Mouse (Mus musculus) neural tube, embryonic 11.5 days (tissue): Measurements from ENCODE around the gene Tbc1d9b. TPM values are rescaled to one million over a fixed set of nuclear protein-coding genes. Genes with fewer than 3 reads are reported as not detected.
"Not testable (repeated sequence)": the region's sequence is repeated elsewhere in the genome, so short reads cannot be mapped to it uniquely, and the experiment has no call there.

Experiments
- ATAC-seq: fragments of 200-750 bp; cut with Nextera tagmentation; 2 replicates; pipeline ENCODE4 v1.8.0; 2017; ENCODE audit warnings: moderate number of reproducible peaks, mild to moderate bottlenecking, moderate TSS enrichment, moderate library complexity; ENCODE audit not compliant: insufficient read depth, low FRiP score, low TSS enrichment
- DNase-seq: peaks from one replicate; pipeline ENCODE4 v3.0.0-alpha.2; 2015; ENCODE audit warnings: low spot score
- H3K27ac ChIP-seq: fragments of 300-500 bp; sonication (generic); 2 replicates; pipeline ENCODE4 v1.5.1; 2014; ENCODE audit warnings: low read depth, mild to moderate bottlenecking, low read length
- H3K27me3 ChIP-seq: fragments of 300-500 bp; sonication (generic); 2 replicates; pipeline ENCODE4 v1.6.1; 2014; ENCODE audit warnings: mild to moderate bottlenecking, low read length, mixed read lengths; ENCODE audit not compliant: control insufficient read depth, insufficient read depth
- H3K36me3 ChIP-seq: fragments of 300-500 bp; sonication (generic); 2 replicates; pipeline ENCODE4 v1.6.1; 2014; ENCODE audit warnings: mild to moderate bottlenecking, low read length, moderate library complexity, mixed read lengths; ENCODE audit not compliant: control insufficient read depth, insufficient read depth
- H3K4me1 ChIP-seq: fragments of 300-500 bp; sonication (generic); 2 replicates; pipeline ENCODE4 v1.6.1; 2014; ENCODE audit warnings: low read length, mixed read lengths; ENCODE audit not compliant: control insufficient read depth, insufficient read depth
- H3K4me2 ChIP-seq: fragments of 300-500 bp; sonication (generic); 2 replicates; pipeline ENCODE4 v1.6.1; 2014; ENCODE audit warnings: low read depth, mild to moderate bottlenecking, moderate library complexity
- H3K4me3 ChIP-seq: fragments of 300-500 bp; sonication (generic); 2 replicates; pipeline ENCODE4 v1.5.1; 2014; ENCODE audit warnings: low read depth, low read length
- H3K9ac ChIP-seq: fragments of 300-500 bp; sonication (generic); 2 replicates; pipeline ENCODE4 v1.6.1; 2014; ENCODE audit warnings: mild to moderate bottlenecking, low read length
- H3K9me3 ChIP-seq: fragments of 300-500 bp; sonication (generic); 2 replicates; pipeline ENCODE4 v1.6.1; 2016; ENCODE audit warnings: low read length; ENCODE audit not compliant: control insufficient read depth
- WGBS: fragments of 180-500 bp; shearing (Covaris S2); extraction: QIAGEN DNeasy Blood & Tissue Kit; methylation state at CpG from one replicate; pipeline ENCODE4 v1.1.7; 2014; 5-methylcytosine and 5-hydroxymethylcytosine counted together
- polyA plus RNA-seq: library from polyadenylated mRNA; unstranded; fragments of >200 nt; fragmentation: Nextera tagmentation; extraction: Ambion mirVana; gene quantifications from 2 replicates; pipeline ENCODE4 v1.2.1, GENCODE M21; 2014

Tbc1d9b gene
- polyA plus RNA-seq, 1 experiment from 2014 or later = 34.7 TPM

DNA sequence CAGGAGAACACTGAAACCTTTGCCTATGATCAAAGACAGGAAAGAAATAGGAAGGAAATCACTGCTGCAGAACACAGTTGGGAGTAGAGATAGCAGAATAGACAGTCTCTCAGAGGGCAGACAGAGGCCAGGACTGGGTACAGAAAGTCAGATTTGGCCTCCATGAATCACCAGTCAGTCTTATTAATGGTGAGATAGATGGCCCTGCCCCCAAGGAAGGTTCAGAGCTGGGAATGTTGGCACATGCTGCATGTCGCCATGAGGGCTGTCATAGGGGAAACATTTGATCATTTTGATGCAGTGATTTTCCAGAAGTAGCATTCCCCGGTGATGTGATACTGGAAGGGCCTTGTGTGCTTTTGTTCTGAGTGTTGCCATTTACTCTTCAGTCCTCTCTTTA, 31.5 kb upstream of the Tbc1d9b start:
- no peaks in the 10 kb centered on the region for H3K27me3 ChIP-seq
- H3K4me1 ChIP-seq = no peaks in the 10 kb centered on the region
- H3K9me3 ChIP-seq = no peaks in the 10 kb centered on the region
- DNase-seq (no peak), ATAC-seq (no peak)
- H3K4me3 ChIP-seq = no peak overlapping the region
- H3K27ac ChIP-seq = no peak overlapping the region
- H3K9ac ChIP-seq = no peak overlapping the region
- H3K36me3 ChIP-seq = no peaks in the 10 kb centered on the region; the same call in 1 of the 2 replicates
- H3K4me2 ChIP-seq = no peak overlapping the region
- 82% methylated on average over 2 of the region's 2 CpGs for WGBS

DNA sequence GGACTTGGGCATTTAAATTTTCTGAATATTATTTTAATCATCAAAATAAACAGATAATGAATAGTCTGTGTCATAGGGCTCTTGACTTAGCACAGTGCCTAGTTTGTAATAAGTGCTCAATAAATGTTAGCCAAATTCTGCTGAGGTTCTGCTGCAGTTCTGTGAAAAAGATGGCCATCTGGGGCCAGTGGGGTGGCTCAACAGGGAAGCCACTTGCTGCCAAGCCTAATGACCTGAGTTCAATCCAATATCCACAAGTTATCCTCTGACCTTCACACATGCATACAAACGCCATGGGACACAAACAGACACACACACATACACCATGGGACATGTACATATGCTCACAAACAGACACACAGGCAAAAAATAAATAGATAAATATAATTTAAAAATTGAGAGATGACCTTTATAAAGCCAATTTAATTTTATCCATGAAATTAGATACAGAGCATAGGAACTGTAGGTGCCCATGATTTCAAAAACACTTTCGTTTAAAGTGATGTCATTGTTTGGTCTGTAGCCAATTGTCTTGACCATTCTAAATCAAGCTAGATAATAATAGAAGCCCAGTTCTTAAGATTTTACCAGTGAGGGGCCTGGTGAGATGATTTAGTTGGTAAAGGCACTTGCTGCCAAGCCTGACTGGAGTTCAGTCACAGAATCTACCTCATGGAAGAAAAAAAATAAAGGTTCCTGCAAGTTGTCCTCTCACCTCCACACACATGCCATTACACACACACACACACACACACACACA, 30.5 kb upstream of the Tbc1d9b start:
- Histone ChIP-seq H3K27ac (no peak overlapping the region), H3K9ac (no peak overlapping the region), H3K27me3 (no peaks in the 10 kb centered on the region), H3K4me2 (no peak overlapping the region), H3K36me3 (no peaks in the 10 kb centered on the region), H3K9me3 (no peaks in the 10 kb centered on the region), H3K4me3 (no peak overlapping the region), H3K4me1 (no peaks in the 10 kb centered on the region)
- ATAC-seq (no peak), DNase-seq (no peak)
- WGBS = 93% methylated on average over 2 of the region's 2 CpGs

DNA sequence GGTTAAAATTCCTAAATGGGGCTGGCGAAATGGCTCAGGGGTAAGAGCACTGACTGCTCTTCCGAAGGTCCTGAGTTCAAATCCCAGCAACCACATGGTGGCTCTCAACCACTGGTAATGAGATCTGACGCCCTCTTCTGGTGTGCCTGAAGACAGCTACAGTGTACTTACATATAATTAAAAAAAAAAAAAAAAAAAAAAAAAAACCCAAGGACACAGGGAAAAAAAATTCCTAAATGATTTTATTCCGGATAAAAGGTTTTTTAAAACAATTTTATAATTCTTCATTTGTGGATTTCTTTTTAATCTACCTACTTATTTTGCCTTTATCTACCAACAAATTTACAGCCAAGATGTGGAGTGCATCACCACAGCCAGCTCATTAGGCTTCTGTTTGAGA, 29.2 kb upstream of the Tbc1d9b start:
- not testable (repeated sequence) for DNase-seq, H3K4me3 ChIP-seq, H3K9me3 ChIP-seq, H3K4me1 ChIP-seq, H3K27ac ChIP-seq, H3K36me3 ChIP-seq, H3K4me2 ChIP-seq, ATAC-seq, H3K27me3 ChIP-seq, H3K9ac ChIP-seq
- whole genome bisulfite sequencing = 89% methylated on average over 4 of the region's 4 CpGs

DNA sequence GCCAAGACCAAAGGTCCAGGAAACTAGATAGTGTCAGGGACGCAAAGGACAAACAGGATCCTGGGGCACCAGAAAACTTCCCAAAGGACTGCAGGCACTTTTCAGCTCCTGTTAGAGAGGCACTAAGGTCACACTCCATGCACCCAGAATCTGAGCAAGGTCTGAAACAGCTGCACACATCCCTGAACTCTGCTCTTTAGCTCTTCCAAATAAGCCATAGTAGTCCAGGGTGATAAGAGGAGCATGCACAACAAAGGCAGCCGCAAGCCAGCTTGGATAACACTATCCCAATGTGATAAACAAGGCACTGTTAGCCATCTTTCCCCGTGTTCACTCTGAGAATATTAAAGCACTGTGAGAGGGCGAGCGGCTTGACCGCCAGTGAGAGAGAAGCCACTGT, 27.2 kb upstream of the Tbc1d9b start:
- H3K4me2 ChIP-seq = no peak overlapping the region
- no peak overlapping the region for H3K9ac ChIP-seq
- H3K27ac ChIP-seq = no peak overlapping the region
- H3K27me3 ChIP-seq = no peaks in the 10 kb centered on the region
- no peaks in the 10 kb centered on the region for H3K9me3 ChIP-seq
- ATAC-seq = no peak
- DNase-seq = no peak
- H3K4me1 ChIP-seq = no peaks in the 10 kb centered on the region
- no peaks in the 10 kb centered on the region for H3K36me3 ChIP-seq
- WGBS = 94% methylated on average over 6 of the region's 6 CpGs
- no peak overlapping the region for H3K4me3 ChIP-seq

DNA sequence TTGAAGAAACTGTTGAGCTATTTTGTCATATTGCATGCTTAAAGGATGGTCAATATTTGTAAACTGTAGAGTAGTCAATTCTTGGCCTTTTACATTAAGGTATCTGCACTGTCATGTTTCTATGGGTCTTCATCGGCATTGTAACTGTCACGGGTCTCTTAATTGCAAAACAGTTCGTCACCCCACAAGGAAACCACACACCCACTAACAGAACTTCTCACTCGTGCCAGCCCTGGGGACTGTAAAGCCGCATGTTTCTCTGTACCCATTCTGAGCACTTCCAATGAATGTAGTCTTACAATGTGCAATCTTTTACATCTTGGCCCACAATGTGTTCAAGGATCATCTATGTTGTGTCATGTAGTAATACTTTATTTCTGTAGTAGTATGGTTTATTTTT, 26.0 kb upstream of the Tbc1d9b start:
- Histone ChIP-seq H3K9ac (no peak overlapping the region), H3K4me3 (no peak overlapping the region), H3K27me3 (no peaks in the 10 kb centered on the region), H3K27ac (no peak overlapping the region), H3K4me2 (no peak overlapping the region), H3K4me1 (no peaks in the 10 kb centered on the region), H3K36me3 (no peaks in the 10 kb centered on the region), H3K9me3 (no peaks in the 10 kb centered on the region)
- DNase-seq = no peak
- no peak for ATAC-seq
- 88% methylated on average over 5 of the region's 5 CpGs for WGBS

DNA sequence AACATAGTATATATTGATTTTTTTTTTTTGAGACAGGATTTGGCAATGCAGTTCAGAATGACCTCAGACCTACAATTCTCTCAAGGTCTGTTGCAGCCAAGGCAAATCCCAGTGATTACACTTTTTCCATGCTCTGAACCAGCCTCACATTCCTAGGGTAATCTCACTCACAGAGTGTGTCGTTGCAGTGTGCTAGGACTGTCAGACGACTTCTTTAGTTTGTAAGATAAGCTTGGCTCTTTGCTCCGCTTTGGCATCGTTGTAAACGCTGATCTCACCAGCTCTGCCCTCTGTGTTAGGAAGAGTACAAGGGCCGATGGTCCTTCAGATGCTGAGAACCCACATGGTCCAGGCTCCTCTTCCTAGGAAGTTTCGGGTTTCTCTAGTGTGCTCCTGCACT, 25.2 kb upstream of the Tbc1d9b start:
- no peak overlapping the region for H3K27ac ChIP-seq
- ATAC-seq = no peak
- H3K4me2 ChIP-seq = no peak overlapping the region
- WGBS = 89% methylated on average over 7 of the region's 7 CpGs
- no peaks in the 10 kb centered on the region for H3K4me1 ChIP-seq
- H3K36me3 ChIP-seq = no peaks in the 10 kb centered on the region
- DNase-seq = no peak
- H3K4me3 ChIP-seq = no peak overlapping the region
- H3K9me3 ChIP-seq = no peaks in the 10 kb centered on the region
- H3K27me3 ChIP-seq = no peaks in the 10 kb centered on the region
- H3K9ac ChIP-seq = no peak overlapping the region

DNA sequence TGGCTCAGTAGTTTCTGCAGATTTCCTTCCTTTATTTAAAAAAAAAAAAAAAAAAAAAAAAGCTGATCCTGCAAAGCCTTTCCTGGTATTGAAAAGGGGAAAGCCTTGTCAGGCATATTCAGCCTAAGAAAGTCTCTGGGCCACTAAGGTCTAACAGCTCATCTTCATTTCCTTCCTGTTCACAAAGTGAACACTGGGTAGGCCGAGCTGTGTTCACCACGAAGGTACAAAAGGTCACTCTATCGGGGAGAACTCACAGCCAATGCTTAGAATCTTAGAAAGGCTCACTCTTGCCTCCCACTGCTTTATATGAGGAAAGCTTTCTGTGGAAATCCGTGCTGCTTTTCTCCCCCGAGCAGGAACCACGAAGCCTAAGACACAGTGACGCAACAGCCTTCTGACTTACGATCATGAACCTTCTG, 22.4 kb upstream of the Tbc1d9b start:
- Histone ChIP-seq H3K4me2 (no peak overlapping the region), H3K4me1 (no peaks in the 10 kb centered on the region), H3K9ac (no peak overlapping the region), H3K27me3 (no peaks in the 10 kb centered on the region), H3K9me3 (no peaks in the 10 kb centered on the region), H3K36me3 (no peaks in the 10 kb centered on the region), H3K4me3 (no peak overlapping the region), H3K27ac (no peak overlapping the region)
- ATAC-seq (no peak), DNase-seq (no peak)
- whole genome bisulfite sequencing = 79% methylated on average over 8 of the region's 8 CpGs

DNA sequence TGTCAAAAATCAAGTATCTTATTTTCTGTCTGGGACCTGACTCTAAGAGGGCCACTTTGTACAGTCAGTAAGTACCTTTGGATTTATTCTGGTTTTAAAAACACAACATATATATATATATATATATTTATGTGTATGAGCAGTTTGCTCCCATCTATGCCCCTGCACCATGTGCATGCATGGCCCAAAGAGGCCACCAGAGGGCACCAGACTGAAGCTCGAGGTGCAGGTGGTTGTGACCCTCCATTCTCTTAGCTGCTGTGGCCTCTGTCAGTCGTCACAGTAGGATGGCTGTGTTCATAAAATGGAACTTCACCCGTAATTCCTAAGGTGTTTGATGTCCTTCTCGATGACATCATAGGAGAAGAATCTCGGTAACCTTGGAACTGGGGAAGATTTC, 16.9 kb upstream of the Tbc1d9b start:
- Histone ChIP-seq H3K36me3 (no peaks in the 10 kb centered on the region; the same call in 1 of the 2 replicates), H3K4me1 (no peaks in the 10 kb centered on the region), H3K9ac (no peak overlapping the region), H3K4me3 (no peak overlapping the region), H3K4me2 (no peak overlapping the region), H3K27me3 (no peaks in the 10 kb centered on the region), H3K27ac (no peak overlapping the region), H3K9me3 (no peaks in the 10 kb centered on the region)
- DNase-seq (peak; percentile 79), ATAC-seq (no peak)
- WGBS = 20% methylated on average over 5 of the region's 5 CpGs

DNA sequence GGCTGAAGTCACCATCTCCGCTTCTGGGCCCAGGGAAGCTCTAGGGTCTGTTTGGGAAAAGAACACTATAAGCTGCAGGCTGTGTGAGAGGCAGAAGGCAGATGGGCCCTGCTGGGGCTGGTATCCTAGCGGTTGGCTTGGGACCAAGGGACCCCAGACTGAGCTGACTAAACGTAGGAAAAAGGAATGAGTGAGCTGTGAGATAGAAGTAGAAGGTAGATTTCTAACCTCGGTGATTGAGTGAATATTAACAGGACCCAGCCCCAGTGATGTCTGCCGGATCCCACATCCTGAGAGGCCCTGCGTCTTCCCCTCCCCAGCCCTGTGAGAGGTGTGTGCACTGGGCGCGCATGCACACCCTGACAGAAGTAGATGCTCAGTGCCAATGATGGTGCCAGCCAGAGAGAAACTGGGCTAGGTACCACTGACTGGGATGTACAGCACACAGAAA, 8.5 kb upstream of the Tbc1d9b start:
- H3K4me2 ChIP-seq = no peak overlapping the region
- H3K36me3 ChIP-seq = peaks cover 4% of the 10 kb centered on the region; the same call in 1 of the 2 replicates
- no peak overlapping the region for H3K9ac ChIP-seq
- WGBS = 91% methylated on average over 8 of the region's 8 CpGs
- H3K27ac ChIP-seq = no peak overlapping the region
- DNase-seq (no peak), ATAC-seq (no peak)
- H3K4me1 ChIP-seq = no peaks in the 10 kb centered on the region
- no peaks in the 10 kb centered on the region for H3K27me3 ChIP-seq
- no peaks in the 10 kb centered on the region for H3K9me3 ChIP-seq
- H3K4me3 ChIP-seq = no peak overlapping the region
